Comparison of ENCODE assay signal across 19 mouse cellular contexts in the genomic region with DNA sequence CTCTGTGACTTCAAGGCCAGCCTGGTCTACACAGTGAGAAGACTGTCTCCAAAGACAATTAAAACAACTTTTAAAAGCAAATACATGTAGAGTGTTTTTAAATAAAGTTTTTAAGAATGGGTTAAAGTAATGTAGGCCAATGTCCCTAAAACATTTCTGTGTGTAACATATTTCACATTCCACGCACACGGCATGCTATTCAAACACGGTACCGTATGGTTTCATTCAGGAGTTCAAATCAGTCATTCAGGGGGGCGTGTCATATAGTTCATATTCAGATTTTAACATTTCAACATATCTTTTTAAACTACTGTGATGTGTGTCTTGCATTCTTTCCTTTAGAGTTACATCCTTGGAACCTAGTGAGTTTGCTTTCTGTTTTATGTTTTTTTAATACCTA. TPM values are rescaled to one million over a fixed set of nuclear protein-coding genes. Genes with fewer than 3 reads are reported as not detected.
DNase-seq lines count a peak whose midpoint lies in the region; ATAC-seq and TF ChIP-seq lines count a peak whose summit lies in the region.
"Had no signal": no experiment of that assay in that cellular context is flagged by ENCODE, and none has a peak within 500 bp of the region (broad histone marks: within the 10 kb centered on the region; RNA-seq: fewer than 3 reads in every experiment).

No protein-coding gene starts in this region.

- H3K27me3 ChIP-seq in heart, adult 2 months (ENCODE audit: control insufficient read depth, insufficient read depth, low read length), result no peaks in the 10 kb centered on the region
- no peaks in the 10 kb centered on the region for H3K27me3 ChIP-seq in embryonic facial prominence, embryonic 13.5 days
- H3K27me3 ChIP-seq in limb, embryonic 11.5 days (ENCODE audit: control insufficient read depth, insufficient read depth, low read length), result no peaks in the 10 kb centered on the region
- no peaks in the 10 kb centered on the region for H3K27me3 ChIP-seq in heart, embryonic 11.5 days (ENCODE audit: control insufficient read depth, insufficient read depth, low read length)
- H3K27me3 ChIP-seq: hindbrain, embryonic 15.5 days; Patski had no signal

- no peak for TF ChIP-seq POLR2A in heart, adult 2 months (IDR thresholded peaks at IDR 0.05; ENCODE audit: insufficient read depth, low read depth, low read length)

- H3K4me1 ChIP-seq in heart, adult 2 months (ENCODE audit: control insufficient read depth, insufficient read depth, low read length), result peaks cover 31% of the 10 kb centered on the region
- H3K4me1 ChIP-seq in embryonic facial prominence, embryonic 13.5 days, result peaks cover 69% of the 10 kb centered on the region
- H3K4me1 ChIP-seq in limb, embryonic 11.5 days (ENCODE audit: control insufficient read depth, insufficient read depth, low read length), result peaks cover 37% of the 10 kb centered on the region
- H3K4me1 ChIP-seq in heart, embryonic 11.5 days (ENCODE audit: control insufficient read depth, insufficient read depth, low read length), result peaks cover 34% of the 10 kb centered on the region

- peaks cover 13% of the 10 kb centered on the region for H3K36me3 ChIP-seq in heart, adult 2 months (ENCODE audit: control insufficient read depth, insufficient read depth, low read length)
- H3K36me3 ChIP-seq in embryonic facial prominence, embryonic 13.5 days, result no peaks in the 10 kb centered on the region
- H3K36me3 ChIP-seq in limb, embryonic 11.5 days (ENCODE audit: control insufficient read depth, insufficient read depth, low read length), result no peaks in the 10 kb centered on the region
- no peaks in the 10 kb centered on the region for H3K36me3 ChIP-seq in heart, embryonic 11.5 days (ENCODE audit: control insufficient read depth, insufficient read depth, low read length)
- H3K36me3 ChIP-seq: hindbrain, embryonic 15.5 days had no signal

- H3K79me2 ChIP-seq in heart, adult 2 months (replicated peaks; ENCODE audit: control insufficient read depth, insufficient read depth, low read length), result peaks cover 9% of the 10 kb centered on the region

- H3K4me2 ChIP-seq in embryonic facial prominence, embryonic 13.5 days, result peak overlapping the region; percentile 32
- peak overlapping the region; percentile 13; the same call in 1 of the 2 replicates for H3K4me2 ChIP-seq in limb, embryonic 11.5 days (ENCODE audit: low read depth, severe bottlenecking)
- H3K4me2 ChIP-seq in heart, embryonic 11.5 days, result no peak overlapping the region
- H3K4me2 ChIP-seq: forebrain, embryonic 13.5 days; hindbrain, embryonic 15.5 days had no signal

- H3K9me3 ChIP-seq in embryonic facial prominence, embryonic 13.5 days, result no peaks in the 10 kb centered on the region
- no peaks in the 10 kb centered on the region for H3K9me3 ChIP-seq in limb, embryonic 11.5 days (ENCODE audit: control insufficient read depth, low read length)
- no peaks in the 10 kb centered on the region for H3K9me3 ChIP-seq in heart, embryonic 11.5 days (replicated peaks; ENCODE audit: control insufficient read depth, low read length)
- H3K9me3 ChIP-seq: forebrain, embryonic 13.5 days; hindbrain, embryonic 15.5 days had no signal

- no peak overlapping the region for H3K4me3 ChIP-seq in heart, adult 2 months
- H3K4me3 ChIP-seq in embryonic facial prominence, embryonic 13.5 days, result no peak overlapping the region
- no peak overlapping the region for H3K4me3 ChIP-seq in limb, embryonic 11.5 days (ENCODE audit: low read depth, low read length)
- no peak overlapping the region for H3K4me3 ChIP-seq in heart, embryonic 11.5 days (ENCODE audit: low read depth, low read length)
- H3K4me3 ChIP-seq: forebrain, embryonic 13.5 days; gastrocnemius, adult 2 months; hindbrain, embryonic 15.5 days had no signal

- ATAC-seq in embryonic facial prominence, embryonic 13.5 days (ENCODE audit: insufficient number of reproducible peaks, insufficient read depth, low FRiP score, low TSS enrichment, low read depth), result no peak
- ATAC-seq in limb, embryonic 11.5 days (ENCODE audit: insufficient number of reproducible peaks, low FRiP score, low TSS enrichment, low read depth), result no peak
- ATAC-seq in heart, embryonic 11.5 days (replicated peaks; ENCODE audit: insufficient number of reproducible peaks, low FRiP score, low TSS enrichment), result no peak
- ATAC-seq: activated CD4-positive, CD25-positive, alpha-beta regulatory T cell, adult 4 months; forebrain, embryonic 13.5 days; intestine, embryonic 16.5 days; Patski had no signal

- DNase-seq in heart, adult 2 months, result no peak
- no peak for DNase-seq in heart, postnatal 4 days
- DNase-seq in NIH3T3 (ENCODE audit: low read depth), result peak; percentile 52
- no peak for DNase-seq in limb, embryonic 11.5 days (ENCODE audit: low spot score)
- DNase-seq in layer of hippocampus, adult 9-10 months (ENCODE audit: low spot score), result no peak
- no peak for DNase-seq in cerebellum, postnatal 25 days
- DNase-seq: adrenal gland, postnatal 14 days; cerebellum, adult 11-12 months; cerebellum, postnatal 10 days; gastrocnemius, adult 2 months; gastrocnemius, postnatal 25 days; heart, postnatal 10 days had no signal

- no peak for TF ChIP-seq CTCF in heart, adult 2 months (IDR thresholded peaks at IDR 0.05)

- H3K27ac ChIP-seq in heart, adult 2 months, result peak overlapping the region; percentile 46
- H3K27ac ChIP-seq in embryonic facial prominence, embryonic 13.5 days, result peak overlapping the region; percentile 80
- peak overlapping the region; percentile 42; the same call in 1 of the 2 replicates for H3K27ac ChIP-seq in limb, embryonic 11.5 days (replicated peaks; ENCODE audit: low read depth, low read length)
- no peak overlapping the region for H3K27ac ChIP-seq in heart, embryonic 11.5 days (ENCODE audit: low read depth, low read length)
- H3K27ac ChIP-seq: hindbrain, embryonic 15.5 days had no signal

- WGBS in heart, adult 2 months, result 79% methylated on average over 5 of the region's 5 CpGs
- WGBS in embryonic facial prominence, embryonic 13.5 days, result 32% methylated on average over 5 of the region's 5 CpGs
- 76% methylated on average over 5 of the region's 5 CpGs for WGBS in limb, embryonic 11.5 days
- WGBS in heart, embryonic 11.5 days (ENCODE audit: insufficient replicate concordance), result 85% methylated on average over 5 of the region's 5 CpGs

- no peak overlapping the region for H3K9ac ChIP-seq in heart, adult 2 months (ENCODE audit: low read depth, low read length)
- no peak overlapping the region for H3K9ac ChIP-seq in embryonic facial prominence, embryonic 13.5 days
- no peak overlapping the region for H3K9ac ChIP-seq in limb, embryonic 11.5 days (ENCODE audit: low read length)
- no peak overlapping the region for H3K9ac ChIP-seq in heart, embryonic 11.5 days (ENCODE audit: low read depth, low read length)
- H3K9ac ChIP-seq: forebrain, embryonic 13.5 days; hindbrain, embryonic 15.5 days had no signal

- intact Hi-C loops in heart, adult 2 months (cut with DNase I), result no loop called here

- TF ChIP-seq EP300 in heart, adult 2 months (IDR thresholded peaks at IDR 0.05; ENCODE audit: insufficient read depth, low read depth, low read length), result no peak

RNA-seq across cellular contexts. Expression of a gene that starts 7.9 kb away (rescaled TPM):
- 100 to 1,000 TPM; 134 to 135 TPM for total RNA-seq in heart, adult 2 months (2021)
- polyA plus RNA-seq in heart, adult 2 months (2012; rRNA removed), result 69.4 and 121 TPM in 2 replicates
- 10 to 100 TPM; 82.2 to 85.0 TPM for total RNA-seq in heart, postnatal 4 days (2021)
- 17.7 and 20.8 TPM in 2 replicates for polyA plus RNA-seq in embryonic facial prominence, embryonic 13.5 days (2015; fragmentation: Nextera tagmentation; extraction: Ambion mirVana)
- 16.5 and 17.2 TPM in 2 replicates for polyA plus RNA-seq in limb, embryonic 11.5 days (2014; fragmentation: Nextera tagmentation; extraction: Ambion mirVana)
- polyA plus RNA-seq in heart, embryonic 11.5 days (2014; fragmentation: Nextera tagmentation; extraction: Ambion mirVana), result 18.3 and 23.9 TPM in 2 replicates
